Mouse (Mus musculus): ENCODE measurements around the gene Ogfod1. TPM values are rescaled to one million over a fixed set of nuclear protein-coding genes. Genes with fewer than 3 reads are reported as not detected.
"Not testable (repeated sequence)": the region's sequence is repeated elsewhere in the genome, so short reads cannot be mapped to it uniquely, and the experiment has no call there.

The Ogfod1 gene
- polyA plus RNA-seq, 1 experiment from 2014 or later: 13.4 TPM

- ATAC-seq (replicated peaks; ENCODE audit: low FRiP score, low TSS enrichment, low read depth) (peak; percentile 93), DNase-seq (ENCODE audit: low spot score) (peak; percentile 86)
- H3K4me3 ChIP-seq (ENCODE audit: low read depth, low read length): peak within 1 kb of the TSS; percentile 85
- no peaks in the 10 kb centered on the region for H3K27me3 ChIP-seq (replicated peaks; ENCODE audit: control insufficient read depth, insufficient read depth, low read length)
- H3K27ac ChIP-seq (ENCODE audit: low read depth): peak within 1 kb of the TSS; percentile 81
- peaks cover 5% of the 10 kb centered on the region; the same call in 1 of the 2 replicates for H3K36me3 ChIP-seq (ENCODE audit: control insufficient read depth, insufficient read depth, low read length)
- H3K9me3 ChIP-seq (ENCODE audit: control insufficient read depth, low read length): no peaks in the 10 kb centered on the region
- H3K4me1 ChIP-seq (replicated peaks; ENCODE audit: control insufficient read depth, insufficient read depth, low read length): peaks cover 16% of the 10 kb centered on the region; the same call in 1 of the 2 replicates
- peak within 1 kb of the TSS; percentile 79 for H3K9ac ChIP-seq (ENCODE audit: low read length)
- WGBS: under 1% methylated on average over 66 of the region's 130 CpGs
- H3K4me2 ChIP-seq (ENCODE audit: low read length): peak within 1 kb of the TSS; percentile 63
Measured at GRCm38 (mm10) chr8:94012013-94012951, 24.7 kb upstream of the Ogfod1 start, which contains the start of gene Amfr. TSS of gene Amfr (minus strand) at chr8:94012842.

- H3K4me3 ChIP-seq (ENCODE audit: low read depth, low read length): peak overlapping the region; percentile 85
- no peaks in the 10 kb centered on the region for H3K27me3 ChIP-seq (replicated peaks; ENCODE audit: control insufficient read depth, insufficient read depth, low read length)
- H3K4me1 ChIP-seq (replicated peaks; ENCODE audit: control insufficient read depth, insufficient read depth, low read length): peaks cover 16% of the 10 kb centered on the region; the same call in 1 of the 2 replicates
- H3K9me3 ChIP-seq (ENCODE audit: control insufficient read depth, low read length): no peaks in the 10 kb centered on the region
- WGBS: 31% methylated on average over 7 of the region's 7 CpGs
- H3K27ac ChIP-seq (ENCODE audit: low read depth): peak overlapping the region; percentile 81; the same call in 1 of the 2 replicates
- no peak for DNase-seq (ENCODE audit: low spot score)
- H3K9ac ChIP-seq (ENCODE audit: low read length): peak overlapping the region; percentile 79
- ATAC-seq (replicated peaks; ENCODE audit: low FRiP score, low TSS enrichment, low read depth): no peak
- H3K4me2 ChIP-seq (ENCODE audit: low read length): peak overlapping the region; percentile 63
- peaks cover 5% of the 10 kb centered on the region; the same call in 1 of the 2 replicates for H3K36me3 ChIP-seq (ENCODE audit: control insufficient read depth, insufficient read depth, low read length)
Measured at GRCm38 (mm10) chr8:94013026-94013612, 23.9 kb upstream of the Ogfod1 start.

- Histone ChIP-seq H3K4me1 (replicated peaks; ENCODE audit: control insufficient read depth, insufficient read depth, low read length) (no peaks in the 10 kb centered on the region), H3K27ac (ENCODE audit: low read depth) (no peak overlapping the region), H3K9me3 (ENCODE audit: control insufficient read depth, low read length) (no peaks in the 10 kb centered on the region), H3K9ac (ENCODE audit: low read length) (no peak overlapping the region), H3K4me2 (ENCODE audit: low read length) (no peak overlapping the region), H3K4me3 (ENCODE audit: low read depth, low read length) (no peak overlapping the region), H3K27me3 (replicated peaks; ENCODE audit: control insufficient read depth, insufficient read depth, low read length) (no peaks in the 10 kb centered on the region), H3K36me3 (ENCODE audit: control insufficient read depth, insufficient read depth, low read length) (peaks cover 90% of the 10 kb centered on the region)
- ATAC-seq (replicated peaks; ENCODE audit: low FRiP score, low TSS enrichment, low read depth) (no peak), DNase-seq (ENCODE audit: low spot score) (no peak)
- 93% methylated on average over 6 of the region's 6 CpGs for WGBS
Measured at GRCm38 (mm10) chr8:94023916-94024315, 13.1 kb upstream of the Ogfod1 start.

- Histone ChIP-seq H3K27ac (ENCODE audit: low read depth) (no peak overlapping the region), H3K9ac (ENCODE audit: low read length) (no peak overlapping the region), H3K4me2 (ENCODE audit: low read length) (no peak overlapping the region), H3K36me3 (ENCODE audit: control insufficient read depth, insufficient read depth, low read length) (peaks cover 67% of the 10 kb centered on the region), H3K4me1 (replicated peaks; ENCODE audit: control insufficient read depth, insufficient read depth, low read length) (no peaks in the 10 kb centered on the region), H3K9me3 (ENCODE audit: control insufficient read depth, low read length) (no peaks in the 10 kb centered on the region), H3K4me3 (ENCODE audit: low read depth, low read length) (no peak overlapping the region), H3K27me3 (replicated peaks; ENCODE audit: control insufficient read depth, insufficient read depth, low read length) (no peaks in the 10 kb centered on the region)
- no peak for ATAC-seq (replicated peaks; ENCODE audit: low FRiP score, low TSS enrichment, low read depth)
- DNase-seq (ENCODE audit: low spot score): no peak
- 93% methylated on average over 9 of the region's 9 CpGs for WGBS
Measured at GRCm38 (mm10) chr8:94029701-94030100, 7.3 kb upstream of the Ogfod1 start.

GRCm38 (mm10) chr8:94033601-94034000, 3.4 kb upstream of the Ogfod1 start:
- H3K36me3 ChIP-seq (ENCODE audit: control insufficient read depth, insufficient read depth, low read length): peaks cover 28% of the 10 kb centered on the region
- no peaks in the 10 kb centered on the region for H3K9me3 ChIP-seq (ENCODE audit: control insufficient read depth, low read length)
- H3K27ac ChIP-seq (ENCODE audit: low read depth): no peak overlapping the region
- no peak overlapping the region for H3K9ac ChIP-seq (ENCODE audit: low read length)
- no peak overlapping the region for H3K4me3 ChIP-seq (ENCODE audit: low read depth, low read length)
- H3K4me1 ChIP-seq (replicated peaks; ENCODE audit: control insufficient read depth, insufficient read depth, low read length): peaks cover 15% of the 10 kb centered on the region
- WGBS: 73% methylated on average over 3 of the region's 3 CpGs
- ATAC-seq (replicated peaks; ENCODE audit: low FRiP score, low TSS enrichment, low read depth): no peak
- H3K4me2 ChIP-seq (ENCODE audit: low read length): no peak overlapping the region
- DNase-seq (ENCODE audit: low spot score): no peak
- H3K27me3 ChIP-seq (replicated peaks; ENCODE audit: control insufficient read depth, insufficient read depth, low read length): no peaks in the 10 kb centered on the region

GRCm38 (mm10) chr8:94035200-94035599, 1.8 kb upstream of the Ogfod1 start:
- peak overlapping the region; percentile 70 for H3K4me3 ChIP-seq (ENCODE audit: low read depth, low read length)
- H3K9ac ChIP-seq (ENCODE audit: low read length): 0 out of 2 replicates have a peak overlapping the region, but pooled peaks have one; percentile 64
- H3K9me3 ChIP-seq (ENCODE audit: control insufficient read depth, low read length): no peaks in the 10 kb centered on the region
- H3K36me3 ChIP-seq (ENCODE audit: control insufficient read depth, insufficient read depth, low read length): peaks cover 24% of the 10 kb centered on the region
- no peak overlapping the region for H3K27ac ChIP-seq (ENCODE audit: low read depth)
- peak overlapping the region; percentile 79 for H3K4me2 ChIP-seq (ENCODE audit: low read length)
- DNase-seq (ENCODE audit: low spot score) (no peak), ATAC-seq (replicated peaks; ENCODE audit: low FRiP score, low TSS enrichment, low read depth) (no peak)
- H3K27me3 ChIP-seq (replicated peaks; ENCODE audit: control insufficient read depth, insufficient read depth, low read length): no peaks in the 10 kb centered on the region
- WGBS: 64% methylated on average over 5 of the region's 5 CpGs
- peaks cover 15% of the 10 kb centered on the region for H3K4me1 ChIP-seq (replicated peaks; ENCODE audit: control insufficient read depth, insufficient read depth, low read length)

- Histone ChIP-seq H3K4me3 (ENCODE audit: low read depth, low read length) (peak overlapping the region; percentile 70), H3K36me3 (ENCODE audit: control insufficient read depth, insufficient read depth, low read length) (peaks cover 12% of the 10 kb centered on the region; the same call in 1 of the 2 replicates), H3K4me2 (ENCODE audit: low read length) (peak overlapping the region; percentile 79), H3K27ac (ENCODE audit: low read depth) (peak overlapping the region; percentile 48), H3K4me1 (replicated peaks; ENCODE audit: control insufficient read depth, insufficient read depth, low read length) (peaks cover 15% of the 10 kb centered on the region), H3K9ac (ENCODE audit: low read length) (peak overlapping the region; percentile 64)
- peak; percentile 76 for DNase-seq (ENCODE audit: low spot score)
- not testable (repeated sequence) for H3K9me3 ChIP-seq (ENCODE audit: control insufficient read depth, low read length); H3K27me3 ChIP-seq (replicated peaks; ENCODE audit: control insufficient read depth, insufficient read depth, low read length)
- peak; percentile 93 for ATAC-seq (replicated peaks; ENCODE audit: low FRiP score, low TSS enrichment, low read depth)
- WGBS: 0% methylated on average over 21 of the region's 32 CpGs
Measured at GRCm38 (mm10) chr8:94036541-94036940, 457 bp upstream of the Ogfod1 start.

GRCm38 (mm10) chr8:94037806-94038205, 808 bp downstream of the Ogfod1 start:
- Histone ChIP-seq H3K36me3 (ENCODE audit: control insufficient read depth, insufficient read depth, low read length) (peaks cover 12% of the 10 kb centered on the region; the same call in 1 of the 2 replicates), H3K27ac (ENCODE audit: low read depth) (no peak overlapping the region), H3K4me1 (replicated peaks; ENCODE audit: control insufficient read depth, insufficient read depth, low read length) (peaks cover 15% of the 10 kb centered on the region), H3K4me2 (ENCODE audit: low read length) (peak overlapping the region; percentile 79), H3K27me3 (replicated peaks; ENCODE audit: control insufficient read depth, insufficient read depth, low read length) (no peaks in the 10 kb centered on the region), H3K9me3 (ENCODE audit: control insufficient read depth, low read length) (no peaks in the 10 kb centered on the region), H3K4me3 (ENCODE audit: low read depth, low read length) (peak overlapping the region; percentile 70), H3K9ac (ENCODE audit: low read length) (peak overlapping the region; percentile 54)
- 4% methylated on average over 15 of the region's 15 CpGs for WGBS
- DNase-seq (ENCODE audit: low spot score) (peak; percentile 55), ATAC-seq (replicated peaks; ENCODE audit: low FRiP score, low TSS enrichment, low read depth) (no peak)
